Mouse (Mus musculus): ENCODE data around the gene Mucl3.

GRCm38 (mm10) chr17:35669731-35670130 lies 26.2 kb upstream of the Mucl3 start:
- TF ChIP-seq CTCF (conservative IDR thresholded peaks at IDR 0.05; ENCODE audit: low read length) (no peak), NANOG (IDR thresholded peaks at IDR 0.05; ENCODE audit: borderline replicate concordance, low read length) (no peak)

Measured in E14TG2a.4 (cell line).